Mouse (Mus musculus): ENCODE data around the gene Slc46a3.
A peak's percentile ranks its signal among the peaks of the same experiment; 100 is the strongest.

The Slc46a3 gene

DNA sequence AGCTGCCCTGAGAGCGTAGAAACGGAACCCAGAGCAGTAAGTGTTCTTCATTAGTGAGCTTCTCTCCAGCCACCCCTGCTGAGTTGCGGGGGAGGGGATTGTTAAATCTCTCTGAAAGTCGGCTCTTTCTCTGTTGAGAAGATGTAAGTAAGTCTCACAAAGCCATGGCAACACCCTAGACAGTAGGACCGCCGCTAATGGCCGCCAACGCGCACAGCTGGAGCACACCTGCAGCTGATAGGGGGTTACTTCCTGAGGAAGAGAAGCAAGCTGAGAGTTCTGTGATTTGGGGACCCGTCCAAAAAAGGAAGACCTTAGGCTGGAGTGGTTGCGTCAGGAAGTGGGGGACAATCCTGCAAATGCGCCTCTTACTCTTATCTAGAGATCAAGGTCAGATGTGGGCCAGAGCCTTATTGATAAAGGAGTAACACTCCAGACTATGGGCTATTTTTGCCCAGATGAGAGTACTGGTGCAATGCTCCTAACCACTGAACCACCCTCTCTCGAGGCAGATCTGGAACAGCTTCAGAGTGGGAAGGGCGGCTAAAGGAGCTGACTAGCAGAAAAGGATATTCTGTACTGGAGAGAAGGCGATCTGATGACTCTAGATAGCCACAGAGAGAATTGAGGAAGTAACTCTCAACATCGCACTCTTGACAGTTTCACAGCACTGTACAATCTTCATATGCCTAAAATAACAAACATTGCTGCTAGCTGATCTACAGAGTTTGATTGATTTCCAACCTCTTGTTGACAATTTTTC lies 1.0 kb upstream of the Slc46a3 start:
- DNase-seq (ENCODE audit: low spot score in 2 of 2), result no peak

DNA sequence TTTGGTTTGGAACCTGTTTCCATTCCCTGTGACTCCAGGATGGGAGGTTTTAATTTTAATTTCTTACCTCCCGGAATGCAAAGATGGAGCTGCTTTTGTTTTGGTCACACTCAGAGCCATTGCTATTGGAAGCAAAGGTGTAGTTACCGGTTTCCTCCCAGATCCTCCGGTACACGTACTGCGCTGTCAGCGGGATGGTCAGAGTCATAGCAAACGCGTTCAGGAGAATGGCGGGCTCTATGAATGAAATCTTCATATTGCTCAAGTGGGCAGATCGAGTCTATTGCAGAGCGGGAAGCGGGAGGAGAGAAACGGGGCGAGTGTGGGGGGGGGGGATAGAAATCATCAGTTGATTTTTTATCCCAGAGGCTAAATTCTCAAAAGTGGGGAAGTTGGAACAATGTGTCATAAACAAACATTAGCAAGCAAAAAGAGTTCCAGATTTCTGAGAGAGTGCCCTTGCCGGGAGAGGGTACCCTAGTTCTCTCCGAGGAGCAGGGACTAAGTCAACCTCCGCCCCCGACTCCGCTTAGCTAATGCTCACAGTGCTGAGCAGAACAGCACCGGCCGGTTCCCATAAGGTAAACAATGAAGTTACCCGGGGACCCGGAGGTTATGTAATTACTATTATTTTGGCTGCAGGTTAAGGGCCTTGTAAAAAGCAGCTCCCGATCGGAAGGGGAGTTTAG lies 705 bp downstream of the Slc46a3 start:
- peak; percentile 42 to 53 for DNase-seq (ENCODE audit: low spot score in 2 of 2)

DNA sequence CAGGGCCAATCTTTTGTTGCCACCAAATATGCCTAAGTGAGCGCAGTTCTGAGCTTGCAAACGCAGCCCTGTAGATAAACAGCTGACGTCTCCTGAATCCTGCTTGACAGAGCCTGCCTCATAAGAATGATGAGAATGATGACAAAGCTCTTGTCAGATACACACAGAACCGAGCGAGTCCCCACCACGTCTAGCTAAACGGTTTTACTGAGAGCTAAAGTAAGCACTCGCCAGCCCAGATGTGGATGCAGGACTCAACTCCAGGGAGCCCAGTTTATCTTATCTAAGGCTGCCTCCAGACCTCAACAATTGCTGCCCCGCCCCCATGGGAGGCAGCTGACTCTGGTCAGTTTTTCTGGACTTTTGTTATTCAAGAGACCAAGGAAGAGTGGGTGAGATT lies 1.5 kb downstream of the Slc46a3 start:
- DNase-seq (ENCODE audit: low spot score in 2 of 2), result no peak

DNA sequence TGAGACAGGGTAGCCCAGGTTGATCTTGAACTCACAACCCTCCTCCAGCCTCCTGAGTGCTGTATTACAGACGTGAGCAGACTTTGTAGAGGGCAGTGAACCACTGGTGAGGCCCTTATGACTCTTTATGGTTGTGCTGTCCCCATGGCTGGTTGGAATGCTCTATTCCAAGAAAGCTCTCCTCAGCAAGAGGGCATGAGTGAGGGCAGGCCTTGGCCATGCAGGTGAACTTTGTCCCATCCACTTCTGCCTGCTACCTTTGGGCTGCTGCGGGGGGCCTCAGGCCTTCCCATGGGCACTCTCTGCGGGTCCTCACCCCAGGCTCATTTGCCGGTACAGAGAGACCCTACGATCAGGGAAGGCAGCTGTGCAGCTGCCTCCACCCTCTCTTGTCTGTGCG lies 1.9 kb downstream of the Slc46a3 start:
- DNase-seq (ENCODE audit: low spot score in 2 of 2), result no peak

- DNase-seq (ENCODE audit: low spot score in 2 of 2), result no peak
These were observed 6.0 kb downstream of the Slc46a3 start for GRCm38 (mm10) chr5:147888313-147889297.

DNA sequence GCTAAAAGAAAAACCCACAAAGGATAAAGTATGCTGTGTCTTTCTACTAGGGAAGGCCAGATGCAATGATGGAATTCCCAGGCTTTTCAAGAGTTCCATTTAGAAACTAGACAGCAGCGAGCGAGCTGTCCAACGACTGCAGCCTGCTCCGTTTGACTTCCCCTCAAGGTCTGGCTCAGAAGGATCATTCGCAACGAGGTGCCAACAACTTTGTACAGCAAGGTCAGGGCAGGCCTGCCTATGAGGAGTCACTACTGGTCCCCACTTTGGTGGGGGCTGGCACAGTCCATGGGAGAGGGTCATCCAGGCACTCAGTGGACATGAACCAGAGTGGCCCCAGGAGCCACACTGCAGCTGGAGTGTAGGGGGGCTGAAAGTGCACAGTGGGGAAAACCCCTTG lies 11.0 kb downstream of the Slc46a3 start:
- DNase-seq (ENCODE audit: low spot score in 2 of 2), result no peak

- DNase-seq (ENCODE audit: low spot score in 2 of 2), result no peak
These were observed 14.5 kb downstream of the Slc46a3 start for GRCm38 (mm10) chr5:147879971-147880682.

- DNase-seq (ENCODE audit: low spot score in 2 of 2), result no peak
These were observed 17.1 kb downstream of the Slc46a3 start for GRCm38 (mm10) chr5:147877520-147877919.

DNA sequence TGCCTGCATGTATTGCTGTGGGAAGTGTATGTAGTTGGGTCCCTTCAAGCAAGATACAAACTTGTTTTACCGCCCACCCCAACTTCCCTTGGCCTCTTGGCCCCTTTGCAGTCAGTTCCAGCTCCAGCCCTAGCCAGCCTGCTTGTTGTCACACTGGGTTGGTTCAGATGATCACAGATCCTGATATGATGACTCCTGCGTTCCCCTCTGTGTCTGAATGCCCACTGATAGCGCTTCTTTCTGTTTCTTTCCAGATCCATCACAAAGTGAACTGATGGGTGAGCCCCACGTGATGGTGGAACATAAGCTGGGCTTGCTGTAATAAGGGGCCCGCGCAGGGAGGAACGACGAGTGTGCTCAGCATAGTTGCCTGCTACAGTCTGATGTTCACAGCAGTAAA lies 19.4 kb downstream of the Slc46a3 start:
- DNase-seq (ENCODE audit: low spot score in 2 of 2), result no peak

GRCm38 (mm10) chr5:147874491-147875065 lies 20.0 kb downstream of the Slc46a3 start:
- DNase-seq (ENCODE audit: low spot score in 2 of 2), result no peak

DNA sequence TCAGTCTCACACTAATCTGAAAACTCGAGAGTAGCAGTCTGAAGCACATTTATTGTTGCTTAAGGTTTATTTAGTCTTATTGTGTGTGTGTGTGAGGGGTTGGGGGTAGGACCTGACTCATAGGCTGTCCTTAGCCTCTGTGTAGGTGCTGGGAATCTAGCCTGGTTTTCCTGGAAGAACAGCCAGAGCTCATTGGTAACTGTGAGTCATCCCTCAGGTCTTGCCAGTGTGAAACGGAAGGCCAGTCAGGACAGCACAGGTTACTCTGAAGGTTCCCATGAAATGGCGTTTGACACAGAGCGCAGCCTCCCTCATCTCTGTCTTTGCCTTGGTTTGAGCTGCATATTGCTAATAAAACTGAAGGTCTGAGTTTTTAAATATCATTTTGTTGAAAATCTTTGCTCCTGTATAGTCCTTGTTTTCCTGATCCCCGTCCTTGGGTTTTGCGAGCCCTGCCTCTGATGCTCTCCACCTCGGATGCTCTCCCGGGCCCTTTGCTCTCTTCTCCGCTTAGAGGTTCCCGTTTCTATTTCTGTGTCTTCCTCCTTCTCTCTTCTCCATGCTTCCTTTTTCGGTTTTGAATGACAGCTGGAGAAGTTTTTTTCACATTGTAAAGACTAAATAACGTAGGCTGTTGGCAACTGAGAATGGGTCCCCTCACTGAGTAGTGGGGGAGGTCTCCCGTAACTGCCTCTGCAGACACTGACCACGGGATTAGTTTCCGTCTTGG lies 23.4 kb downstream of the Slc46a3 start:
- DNase-seq (ENCODE audit: low spot score in 2 of 2), result no peak

DNA sequence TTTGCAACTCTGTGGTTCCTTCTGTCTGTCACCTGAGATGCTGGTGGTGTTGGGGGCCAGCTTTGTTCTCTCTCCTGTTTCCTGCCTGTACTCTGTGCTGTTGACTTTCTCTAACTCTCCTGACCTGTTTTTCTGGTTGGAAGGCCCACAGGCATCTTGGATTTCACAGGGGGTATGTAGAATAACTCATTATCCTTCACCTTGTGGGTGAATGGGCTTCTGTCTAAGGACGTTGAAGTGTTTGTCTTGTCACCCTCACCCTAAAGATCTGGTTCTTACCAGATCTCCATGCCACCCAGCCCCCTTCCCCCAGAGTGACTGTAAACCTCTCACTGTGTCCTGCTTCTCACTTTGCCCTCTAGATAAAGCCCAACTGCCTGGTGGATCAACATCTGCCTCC lies 24.3 kb downstream of the Slc46a3 start:
- no peak for DNase-seq (ENCODE audit: low spot score in 2 of 2)

DNA sequence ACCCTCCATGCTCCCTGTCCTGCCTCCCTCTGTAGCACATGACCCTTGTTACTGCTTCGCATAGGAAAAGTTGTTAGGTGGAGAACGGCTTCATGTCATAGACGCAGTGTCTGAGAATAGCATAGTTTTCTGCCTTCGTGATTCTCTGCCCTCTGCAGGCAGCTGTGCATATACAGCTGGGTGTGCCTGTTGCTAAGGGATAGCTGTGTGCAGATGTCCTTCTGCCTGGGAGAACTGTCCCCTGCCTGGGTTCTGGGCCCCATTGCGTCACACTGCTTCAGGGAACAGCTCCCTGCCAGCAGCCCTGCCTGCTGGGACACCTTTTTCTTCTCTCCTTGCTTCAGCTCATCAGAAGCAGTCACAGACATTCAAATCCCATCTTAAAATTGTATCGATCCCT lies 25.0 kb downstream of the Slc46a3 start:
- no peak for DNase-seq (ENCODE audit: low spot score in 2 of 2)

DNA sequence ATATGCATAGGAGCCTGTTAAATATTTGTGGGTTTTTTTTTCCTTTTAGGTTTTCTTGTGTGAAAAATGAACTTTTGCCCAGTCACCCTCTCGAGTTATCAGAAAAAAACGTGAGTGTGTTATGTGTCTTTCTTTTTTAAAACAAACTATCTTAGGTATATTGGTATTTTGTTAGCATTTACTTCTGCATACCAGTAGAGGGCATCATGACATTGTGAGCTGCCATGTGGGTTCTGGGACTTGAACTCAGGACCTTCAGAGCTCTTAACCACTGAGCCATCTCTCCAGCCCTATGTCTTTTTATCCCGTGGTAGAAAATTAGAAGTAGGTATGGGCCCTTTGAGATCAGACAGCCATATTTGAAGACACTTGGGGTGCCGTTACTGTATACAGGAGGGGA lies 25.9 kb downstream of the Slc46a3 start:
- DNase-seq (ENCODE audit: low spot score in 2 of 2), result no peak

DNA sequence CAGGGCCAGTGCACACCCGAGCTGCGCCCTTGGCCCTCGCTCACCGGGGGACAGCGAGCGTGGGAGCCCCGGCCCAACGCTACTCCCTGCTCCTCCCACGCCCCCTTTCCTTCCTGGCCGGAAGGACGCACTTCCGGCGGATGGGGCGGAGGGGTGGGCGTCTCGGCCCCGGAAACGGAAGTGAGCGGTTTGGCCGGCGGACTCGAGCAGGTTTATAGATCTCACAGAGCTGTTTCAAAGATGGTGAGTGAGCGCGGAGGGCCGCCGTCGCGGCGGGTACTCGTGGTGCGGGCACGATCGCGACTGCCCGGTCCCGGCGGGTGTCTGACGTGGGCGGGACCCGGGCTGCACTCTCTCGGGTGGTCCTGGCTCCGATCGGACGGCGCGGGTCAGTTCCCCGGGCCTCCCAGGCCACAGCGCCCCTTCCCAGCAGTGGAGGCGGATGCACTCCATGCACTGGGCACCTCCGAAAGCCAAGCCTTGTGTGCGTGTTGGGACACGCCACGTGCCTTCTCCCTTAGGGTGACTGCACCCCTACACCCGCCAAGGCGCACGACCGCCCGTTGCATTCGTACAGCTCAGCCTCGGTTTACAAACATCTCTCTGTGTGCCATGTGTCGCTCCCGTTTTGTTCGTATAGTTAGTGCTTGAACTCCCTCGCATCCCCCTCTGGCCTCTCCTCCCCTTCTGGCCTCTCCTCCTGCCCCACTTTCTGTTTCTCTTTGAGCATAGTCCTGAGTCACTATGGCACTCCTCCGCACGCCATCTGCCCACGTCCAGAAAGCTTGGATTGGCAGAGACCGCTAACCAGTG lies 34.0 kb downstream of the Slc46a3 start, which contains the start of gene Pomp:
TSS of gene Pomp (plus strand) at position 13 of the 813 bp plus-strand sequence.
- peak; percentile 82 to 86 for DNase-seq (ENCODE audit: low spot score in 2 of 2)

DNA sequence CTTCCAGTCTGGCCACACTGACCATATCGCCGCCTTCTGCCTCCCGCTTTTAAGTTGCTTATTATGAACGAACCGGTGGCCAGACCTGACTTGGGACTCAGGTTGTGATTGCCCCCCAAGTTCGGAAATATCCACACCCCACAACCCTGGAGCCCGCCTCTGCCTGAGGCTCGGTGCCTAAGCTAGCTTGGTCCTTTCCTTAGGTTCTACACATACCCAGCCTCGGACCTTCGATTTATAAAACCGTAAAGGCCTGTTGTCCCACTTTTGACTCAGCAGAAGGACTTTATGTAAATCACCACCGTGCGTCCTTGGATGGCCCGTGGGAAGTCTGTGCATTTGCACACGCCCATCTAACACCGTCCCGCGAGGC lies 34.6 kb downstream of the Slc46a3 start:
- DNase-seq (ENCODE audit: low spot score in 2 of 2), result no peak

- DNase-seq (ENCODE audit: low spot score in 2 of 2), result no peak
These were observed 44.4 kb downstream of the Slc46a3 start for GRCm38 (mm10) chr5:147850194-147850593.

- peak; percentile 41 to 50 for DNase-seq (ENCODE audit: low spot score in 2 of 2)
These were observed 46.3 kb downstream of the Slc46a3 start for GRCm38 (mm10) chr5:147848164-147848863.

GRCm38 (mm10) chr5:147847361-147847760 lies 47.3 kb downstream of the Slc46a3 start:
- DNase-seq (ENCODE audit: low spot score in 2 of 2), result no peak
